In genomic region chr10:117548262-117548661, GRCm38 (mm10) we compare ENCODE assay signal across 17 mouse cellular contexts.
"Had no signal": no experiment of that assay in that cellular context is flagged by ENCODE, and none has a peak within 500 bp of the region (broad histone marks: within the 10 kb centered on the region; RNA-seq: fewer than 3 reads in every experiment).

No protein-coding gene starts in this region.

- H3K9me3 ChIP-seq: neural tube, embryonic 12.5 days; neural tube, embryonic 13.5 days; neural tube, embryonic 15.5 days; stomach, embryonic 15.5 days had no signal

- H3K4me1 ChIP-seq: neural tube, embryonic 12.5 days; neural tube, embryonic 15.5 days; stomach, embryonic 15.5 days had no signal

- H3K27me3 ChIP-seq: neural tube, embryonic 12.5 days; neural tube, embryonic 13.5 days; neural tube, embryonic 15.5 days; stomach, embryonic 15.5 days had no signal

- H3K36me3 ChIP-seq: neural tube, embryonic 12.5 days; neural tube, embryonic 13.5 days; neural tube, embryonic 15.5 days; stomach, embryonic 15.5 days had no signal

- DNase-seq: retina, postnatal 1 day; right cerebral cortex, adult 18-20 months; right cerebral cortex, postnatal 14 days; right cerebral cortex, postnatal 25 days; right cerebral cortex, postnatal 4 days; spleen, adult 18-20 months; thymus, adult 18-20 months; thymus, adult 2 months; thymus, postnatal 14 days; thymus, postnatal 25 days; thymus, postnatal 36 days; thymus, postnatal 4 days had no signal

- H3K27ac ChIP-seq: neural tube, embryonic 12.5 days; neural tube, embryonic 13.5 days; neural tube, embryonic 15.5 days; stomach, embryonic 15.5 days; stomach, postnatal 0 days had no signal

- H3K4me3 ChIP-seq: neural tube, embryonic 12.5 days; neural tube, embryonic 13.5 days; neural tube, embryonic 15.5 days; stomach, embryonic 15.5 days had no signal
